Mouse (Mus musculus): ENCODE measurements around the gene Runx1.

The Runx1 gene

DNA sequence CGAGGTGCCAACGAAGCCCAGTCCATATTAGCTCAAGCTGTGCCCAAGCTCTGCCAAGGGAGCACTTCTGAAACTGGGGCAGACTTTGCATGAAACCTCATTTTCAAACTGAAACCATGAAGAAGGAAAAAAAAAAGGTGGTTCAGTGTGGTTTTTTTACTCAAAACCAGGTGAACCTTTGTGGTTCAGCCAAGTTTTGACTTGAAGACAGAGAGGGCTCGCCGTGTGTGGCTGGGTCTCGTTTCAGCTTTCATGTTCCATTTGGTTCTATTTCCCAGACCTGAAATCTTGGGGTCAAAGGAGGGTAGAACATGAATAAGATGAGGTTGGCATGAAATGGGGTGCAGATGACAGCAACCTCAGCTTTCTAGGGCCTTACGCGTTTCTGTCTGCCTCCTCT is 58.5 kb downstream of the Runx1 start:
- ChIA-PET POLR2A (no interaction called here), CTCF (no interaction called here)

DNA sequence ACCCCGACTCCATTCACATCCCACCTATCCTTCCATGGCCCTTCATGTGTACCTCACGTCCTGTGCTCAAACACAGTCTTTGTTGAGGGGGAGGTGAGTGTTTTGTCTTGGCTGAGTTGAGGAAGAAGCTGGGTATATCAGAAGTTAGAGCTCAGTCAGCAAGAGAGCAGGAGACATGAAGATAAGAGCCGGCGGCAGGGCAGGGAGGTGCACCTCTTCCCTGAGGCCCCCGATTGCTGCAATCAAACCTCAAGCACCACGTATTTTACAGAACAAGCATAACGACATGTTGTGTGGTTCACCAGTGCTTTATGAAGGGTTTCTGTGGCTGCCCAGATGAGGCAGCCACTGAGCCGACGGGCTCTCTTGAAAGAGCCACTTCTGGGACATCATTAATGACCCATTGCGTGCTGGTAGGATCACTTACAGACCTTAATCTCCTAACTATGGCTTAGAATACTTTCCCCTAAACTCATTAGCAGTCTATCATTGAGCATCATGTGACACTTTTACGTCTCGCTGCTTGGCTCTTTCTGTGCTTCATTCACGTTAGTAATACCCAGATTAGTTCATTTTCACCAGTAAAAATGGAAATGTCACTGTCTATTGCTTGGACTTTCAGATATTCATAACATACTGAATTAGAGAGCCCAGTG is 61.1 kb downstream of the Runx1 start:
- CTCF ChIA-PET, result no interaction called here

DNA sequence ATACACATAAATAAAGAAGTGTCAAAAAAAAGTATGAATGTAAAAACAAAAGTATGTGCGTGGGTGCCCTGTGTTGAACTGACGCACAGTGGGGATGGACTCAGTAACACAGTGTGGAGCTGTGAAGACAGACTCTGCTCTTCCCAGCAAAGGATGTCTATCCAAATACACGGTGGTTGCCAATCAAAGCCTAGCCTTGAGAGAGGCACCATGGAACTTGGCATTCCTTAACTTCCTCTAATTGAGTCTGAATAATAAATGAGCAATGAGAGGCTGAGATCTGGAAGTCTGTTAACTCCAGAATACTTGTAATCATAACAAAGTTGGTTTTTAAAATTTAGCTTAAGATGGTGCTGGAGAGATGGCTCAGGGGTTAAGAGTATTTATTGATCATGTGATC is 62.3 kb downstream of the Runx1 start:
- POLR2A ChIA-PET, result no interaction called here
- CTCF ChIA-PET, result no interaction called here

More for the DNA sequence above, 61.1 kb downstream of the Runx1 start:
- POLR2A ChIA-PET, result no interaction called here

DNA sequence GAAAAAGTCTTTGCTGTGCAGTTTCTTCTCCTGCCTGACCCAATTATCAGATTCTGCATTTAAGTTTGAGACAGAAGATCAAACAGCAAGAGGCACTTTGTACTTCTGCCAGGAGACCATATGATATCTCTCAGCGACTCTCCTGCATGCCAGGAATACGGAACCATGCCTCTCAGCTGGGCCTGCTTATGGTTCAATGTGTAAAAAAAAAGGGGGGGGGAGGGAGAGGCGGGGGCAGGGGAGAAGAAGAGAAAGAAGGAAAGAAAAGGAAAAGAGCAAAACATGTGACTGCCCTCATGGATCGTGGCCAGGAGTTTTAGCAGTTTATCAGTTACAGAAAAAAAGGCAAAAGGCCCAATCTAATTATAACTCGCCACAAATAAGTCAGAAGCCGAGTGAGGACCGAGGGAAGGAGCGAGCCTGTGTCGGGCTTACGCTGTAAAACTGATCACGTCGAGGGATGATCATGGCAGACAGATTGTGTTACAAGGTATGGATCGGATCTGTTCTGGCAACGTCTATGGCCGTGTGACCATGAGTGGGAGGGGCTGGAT is 63.9 kb downstream of the Runx1 start:
- CTCF ChIA-PET, result no interaction called here
- POLR2A ChIA-PET, result interaction anchor here in 1 of 4 experiments (0.6 kb wide), 1 partner anchor 931 kb away, joined by 3 read pairs; no protein-coding TSS in a partner anchor

DNA sequence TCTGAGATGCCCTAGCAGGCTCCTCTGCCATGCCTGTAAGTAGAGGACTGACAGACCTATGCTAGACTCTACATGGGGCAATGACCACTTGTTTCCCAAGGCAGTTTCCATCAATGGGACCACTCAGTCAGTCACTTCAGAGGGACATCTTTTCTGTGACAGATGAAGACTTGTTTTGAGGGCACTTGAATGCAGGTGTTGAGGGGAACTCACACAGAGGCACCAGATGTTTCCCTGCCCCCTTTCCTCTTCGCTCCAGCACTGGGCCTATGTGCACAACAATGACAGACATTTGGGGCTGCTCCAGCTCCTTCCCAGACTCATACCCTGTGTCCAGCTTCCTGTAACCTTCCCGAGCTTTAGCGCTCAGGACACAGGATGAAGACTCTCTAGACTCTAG is 65.9 kb downstream of the Runx1 start:
- ChIA-PET CTCF (no interaction called here), POLR2A (no interaction called here)

DNA sequence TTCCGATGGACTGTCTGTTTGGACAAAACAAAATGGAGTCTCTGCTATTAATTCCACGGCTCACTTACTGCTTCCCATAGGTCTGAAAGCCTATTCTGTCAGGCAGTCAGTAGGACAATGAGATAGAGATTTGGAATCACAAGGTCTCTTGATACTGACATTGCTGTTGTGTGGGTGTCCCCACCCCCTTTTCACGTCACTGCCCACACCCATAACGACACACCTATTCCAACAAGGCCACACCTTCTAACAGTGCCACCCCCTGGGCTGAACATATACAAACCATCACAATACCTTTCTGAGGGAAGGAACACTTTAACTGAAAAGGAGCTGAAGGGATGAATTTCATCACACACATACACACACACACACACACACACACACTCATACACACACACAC is 68.4 kb downstream of the Runx1 start:
- ChIA-PET POLR2A (no interaction called here), CTCF (no interaction called here)

DNA sequence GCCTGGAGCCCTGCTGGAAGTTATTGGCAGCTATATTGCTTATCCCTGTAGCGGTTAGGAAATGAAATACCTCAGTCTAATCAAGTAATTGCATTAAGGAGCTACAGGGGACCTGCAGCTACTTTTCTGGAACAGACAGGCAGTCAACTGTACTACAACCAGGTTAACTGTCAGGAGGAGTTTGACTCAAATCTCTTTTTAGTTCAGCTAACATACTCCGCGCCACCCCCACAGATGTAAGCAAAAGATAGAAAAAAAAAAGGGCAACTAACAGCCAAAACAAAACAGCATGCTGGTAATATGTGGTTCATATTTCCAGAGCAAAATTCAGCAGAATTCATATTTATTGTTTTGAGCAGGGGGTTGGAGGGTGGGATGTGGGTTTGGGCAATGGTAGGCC is 72.0 kb downstream of the Runx1 start:
- POLR2A ChIA-PET, result interaction anchor here in 1 of 4 experiments (0.7 kb wide), 1 partner anchor 611 kb away, joined by 4 read pairs; no protein-coding TSS in a partner anchor
- CTCF ChIA-PET, result no interaction called here

DNA sequence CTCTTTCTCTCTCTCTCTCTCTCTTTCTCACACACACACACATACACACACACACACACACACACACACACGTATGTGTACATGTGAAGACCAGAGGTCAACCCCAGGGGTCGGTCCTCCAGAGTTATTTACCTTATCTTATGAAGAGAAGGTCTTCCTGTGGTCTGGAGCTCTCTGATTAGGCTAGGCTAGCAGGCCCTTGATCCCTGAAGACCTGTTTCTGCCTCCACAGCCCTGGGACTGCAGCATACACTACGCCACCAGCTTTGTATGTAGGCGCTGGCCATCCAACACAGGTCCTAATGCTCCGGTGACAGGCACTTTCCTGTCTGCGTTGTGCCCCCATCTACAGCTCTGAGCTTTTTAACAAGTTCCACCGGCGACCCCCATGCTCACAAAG is 72.8 kb downstream of the Runx1 start:
- ChIA-PET CTCF (interaction anchor here in 1 of 4 experiments (1.5 kb wide), 1 partner anchor 233 kb away, joined by 4 read pairs; no protein-coding TSS in a partner anchor), POLR2A (no interaction called here)

DNA sequence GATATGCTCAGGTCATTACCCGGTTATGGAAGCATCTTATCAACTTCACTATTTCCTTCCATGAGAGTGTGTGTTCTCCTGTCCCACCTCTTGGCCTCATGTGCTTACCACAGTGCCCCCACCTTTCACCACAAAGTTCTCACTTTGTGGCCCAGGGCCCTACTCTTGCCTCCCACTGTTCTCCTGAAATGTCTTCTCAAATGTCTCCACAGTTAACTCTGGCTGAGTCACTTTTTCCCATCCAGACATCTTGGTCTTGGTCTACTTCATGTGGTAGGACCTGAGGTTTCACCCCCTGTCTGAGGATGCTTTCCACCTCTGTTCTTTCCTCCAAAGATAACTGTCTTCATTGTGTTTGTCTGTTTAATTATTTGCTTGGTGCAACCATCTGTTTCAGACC is 77.7 kb downstream of the Runx1 start:
- ChIA-PET POLR2A (no interaction called here), CTCF (no interaction called here)

DNA sequence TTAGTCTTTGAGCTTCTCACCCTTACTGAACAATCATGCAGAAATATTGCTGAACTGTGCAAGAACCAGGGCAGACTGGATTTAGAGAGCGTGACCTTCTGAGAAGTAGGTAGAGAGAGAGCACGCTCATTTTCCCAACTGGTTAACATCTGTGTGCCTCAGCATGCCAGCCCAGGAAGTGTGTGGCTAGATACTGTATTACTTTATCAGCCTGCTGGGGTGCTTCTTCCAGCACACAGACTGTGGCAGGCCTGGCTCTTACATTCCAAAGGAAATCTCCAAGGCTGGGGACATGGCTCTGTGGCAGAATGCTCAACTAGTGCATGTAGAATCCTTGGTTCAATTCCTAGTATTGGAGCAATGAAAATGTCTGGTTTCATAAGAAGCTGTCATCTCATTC is 78.9 kb downstream of the Runx1 start:
- CTCF ChIA-PET, result no interaction called here
- POLR2A ChIA-PET, result no interaction called here

DNA sequence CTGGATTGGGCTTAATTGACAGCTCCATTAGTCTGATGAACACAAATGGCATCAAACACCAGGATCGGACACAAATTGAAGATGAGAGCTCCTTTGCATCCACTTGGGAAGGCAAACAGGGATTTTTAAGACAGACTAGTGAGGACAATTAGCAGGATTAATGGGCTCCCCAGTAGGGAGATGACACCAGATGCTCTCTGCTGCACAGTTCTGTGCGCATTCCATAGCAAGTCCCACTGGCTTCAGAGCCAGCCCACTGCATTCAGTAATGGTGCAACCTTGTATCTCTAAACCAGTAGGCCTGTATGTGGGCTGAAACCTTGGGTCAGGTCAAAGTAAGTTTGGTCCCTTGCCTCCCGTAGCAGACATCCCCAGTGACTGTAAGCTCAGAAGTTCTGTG is 80.7 kb downstream of the Runx1 start:
- ChIA-PET POLR2A (no interaction called here), CTCF (no interaction called here)

DNA sequence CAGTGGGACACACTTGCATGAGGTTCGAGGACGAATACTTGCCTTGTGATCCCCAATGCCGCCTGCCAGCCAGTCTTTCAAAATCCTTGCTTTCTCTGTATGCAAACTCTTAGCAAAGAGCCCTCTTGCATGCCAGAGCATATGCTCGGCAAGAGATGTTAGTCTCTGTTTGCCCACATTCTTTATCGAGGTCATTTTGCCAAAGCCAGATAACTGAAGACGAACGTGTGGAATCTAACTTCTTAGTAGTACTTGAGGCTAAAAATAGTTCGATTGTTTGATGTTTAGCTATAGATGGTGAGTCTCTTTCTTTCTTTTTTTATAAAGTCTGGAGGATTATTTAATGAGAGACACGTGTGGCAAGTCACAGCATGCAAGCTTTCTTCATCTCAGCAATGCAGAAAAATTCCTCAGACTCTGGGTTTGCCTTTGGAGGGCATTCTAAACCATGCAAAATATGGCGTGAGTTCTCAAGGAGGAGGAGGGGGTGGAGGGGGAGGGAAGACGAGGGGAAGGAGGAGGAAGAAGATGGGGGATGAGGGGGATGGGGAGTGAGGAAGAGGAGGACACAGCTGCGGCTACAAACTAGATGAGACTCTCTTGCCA is 81.7 kb downstream of the Runx1 start:
- POLR2A ChIA-PET, result interaction anchor here in 1 of 4 experiments (0.6 kb wide), 1 partner anchor 34 kb away, joined by 3 read pairs; no protein-coding TSS in a partner anchor
- CTCF ChIA-PET, result no interaction called here

DNA sequence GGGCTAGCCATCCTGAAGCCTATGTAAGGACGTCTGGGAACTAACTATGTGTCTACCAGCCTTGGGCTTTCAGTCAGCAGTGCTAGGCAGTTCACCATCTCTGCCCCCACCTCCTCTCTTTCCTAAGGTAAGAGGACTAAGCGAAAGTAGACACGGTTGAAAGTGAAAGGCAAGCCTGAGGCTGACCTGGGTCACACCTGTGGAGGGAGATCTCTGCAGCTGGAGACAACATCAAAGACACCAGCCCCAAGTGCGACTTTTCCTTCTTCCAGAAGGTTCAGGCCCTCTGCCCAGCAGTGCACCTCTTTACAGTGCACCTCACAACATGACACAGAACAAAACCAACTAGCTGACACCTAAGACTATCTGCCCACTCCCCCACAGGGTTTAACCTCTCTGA is 82.2 kb downstream of the Runx1 start:
- ChIA-PET CTCF (no interaction called here), POLR2A (no interaction called here)

DNA sequence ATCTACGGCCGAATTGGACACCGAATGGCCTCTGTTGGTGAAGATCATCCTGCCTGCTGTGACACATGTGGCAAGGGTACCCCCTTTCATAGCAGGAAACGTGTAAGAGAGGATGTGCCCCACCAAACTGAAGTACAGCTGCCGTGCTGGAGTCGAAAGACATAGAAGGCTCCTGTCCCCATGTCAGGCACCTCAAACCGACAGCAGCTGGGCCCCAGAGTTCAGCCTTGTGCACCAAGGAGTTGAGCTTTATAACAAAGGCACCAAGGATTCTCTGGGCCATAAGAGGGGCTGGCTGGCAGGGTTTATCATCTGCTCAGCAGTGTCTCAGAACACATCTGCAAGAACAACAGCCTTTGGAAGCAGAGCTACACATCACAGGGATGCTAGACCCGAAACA is 84.6 kb downstream of the Runx1 start:
- ChIA-PET CTCF (interaction anchor here in 1 of 4 experiments (0.6 kb wide), 1 partner anchor 38 kb away, joined by 6 read pairs; no protein-coding TSS in a partner anchor), POLR2A (no interaction called here)

DNA sequence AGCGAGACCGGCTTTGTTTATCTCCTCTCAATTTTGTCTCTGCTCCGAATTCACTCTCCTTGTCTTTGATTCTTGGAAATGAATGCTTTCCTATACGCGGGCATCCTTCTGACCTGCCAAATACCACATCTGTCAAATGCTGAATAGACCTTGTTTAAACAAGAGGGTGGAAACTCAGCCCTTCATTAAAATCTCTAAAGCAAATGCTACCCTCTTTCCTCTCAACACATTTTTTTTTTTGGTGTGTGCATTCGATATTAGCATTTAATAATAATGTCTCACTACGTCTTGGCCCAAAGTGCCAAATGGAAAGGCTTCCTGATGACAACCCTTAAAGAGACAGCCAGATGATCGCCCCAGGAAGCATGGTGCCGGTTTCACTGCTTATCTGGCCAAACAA is 85.4 kb downstream of the Runx1 start:
- CTCF ChIA-PET, result no interaction called here
- POLR2A ChIA-PET, result no interaction called here

DNA sequence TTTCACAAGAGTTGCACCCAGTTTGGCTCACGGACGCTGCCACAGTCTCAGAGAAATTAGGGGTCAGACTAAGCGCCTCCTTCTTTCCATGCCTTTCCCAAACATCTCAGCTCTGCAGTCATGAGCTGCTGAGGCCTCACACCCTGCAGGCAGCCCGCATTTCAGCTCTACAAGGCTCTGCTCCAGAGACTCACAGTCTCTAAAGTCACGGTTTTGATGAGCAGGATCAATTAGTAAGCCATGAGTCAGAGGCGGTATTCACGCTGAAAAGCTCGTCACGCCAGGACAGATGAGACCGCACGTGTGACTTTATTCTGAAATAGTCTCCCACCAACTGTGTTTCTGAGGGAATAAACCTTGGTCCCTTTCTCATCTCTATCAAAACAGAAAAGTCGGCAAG is 86.0 kb downstream of the Runx1 start:
- CTCF ChIA-PET, result no interaction called here
- POLR2A ChIA-PET, result no interaction called here

DNA sequence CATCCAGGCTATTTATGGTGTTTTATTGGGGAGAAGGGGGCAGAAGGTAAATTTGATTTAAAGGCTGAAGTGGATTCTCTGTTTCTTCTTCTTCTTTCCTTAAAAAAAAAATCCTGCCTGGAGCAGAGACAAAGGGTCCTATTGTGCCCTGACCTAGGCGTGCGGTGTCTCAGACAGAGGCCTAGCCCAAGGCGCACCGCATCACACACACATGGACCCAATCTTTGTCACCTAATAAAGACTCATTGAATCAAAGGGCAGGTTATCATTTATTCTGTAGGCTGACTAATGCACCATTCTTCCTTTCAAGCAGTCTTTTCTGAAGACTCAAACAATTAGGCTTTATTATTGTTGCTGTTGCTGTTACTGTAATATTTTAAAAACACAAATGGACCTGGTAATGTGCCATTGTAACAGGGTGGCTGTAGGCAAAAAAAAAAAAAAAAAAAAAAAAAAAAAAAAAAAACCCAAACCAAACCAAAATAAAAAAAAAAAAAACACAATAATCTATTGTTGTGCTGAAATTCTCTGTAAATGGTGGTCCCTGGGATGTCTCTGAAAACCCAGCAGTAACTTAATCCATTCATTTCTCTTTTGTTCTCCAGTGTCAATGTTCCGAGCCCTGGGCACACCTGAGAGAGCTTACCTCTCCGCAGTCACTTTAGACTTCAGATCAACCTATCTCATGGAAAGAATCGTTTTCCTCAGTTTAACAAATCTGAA is 86.7 kb downstream of the Runx1 start:
- CTCF ChIA-PET, result no interaction called here
- POLR2A ChIA-PET, result no interaction called here

DNA sequence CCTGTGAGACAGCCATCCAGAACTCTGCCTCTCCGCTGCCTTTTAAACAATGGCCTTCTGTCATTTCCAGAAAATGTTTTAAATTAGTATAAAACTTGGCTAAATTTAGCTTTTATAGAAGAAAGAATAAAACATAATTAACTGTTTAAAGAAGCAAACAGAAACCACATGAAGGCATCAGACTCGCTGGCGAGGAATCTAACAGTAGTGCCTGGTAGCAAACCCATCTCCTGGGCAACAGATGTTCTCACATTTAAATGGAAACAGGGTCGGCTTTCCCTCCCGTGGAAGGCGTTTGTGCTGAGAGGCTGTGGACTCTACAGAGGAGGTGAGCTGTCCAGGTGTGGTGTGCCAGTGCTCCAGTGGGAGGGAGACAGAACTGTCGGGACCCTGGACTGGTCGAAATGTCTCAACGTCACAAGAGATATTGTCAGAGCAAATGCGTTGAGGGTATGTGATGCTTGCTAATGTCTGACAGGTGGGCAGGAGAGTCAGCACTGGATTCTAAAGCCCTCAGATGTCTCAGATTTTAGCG is 87.4 kb downstream of the Runx1 start:
- POLR2A ChIA-PET, result no interaction called here
- CTCF ChIA-PET, result no interaction called here

DNA sequence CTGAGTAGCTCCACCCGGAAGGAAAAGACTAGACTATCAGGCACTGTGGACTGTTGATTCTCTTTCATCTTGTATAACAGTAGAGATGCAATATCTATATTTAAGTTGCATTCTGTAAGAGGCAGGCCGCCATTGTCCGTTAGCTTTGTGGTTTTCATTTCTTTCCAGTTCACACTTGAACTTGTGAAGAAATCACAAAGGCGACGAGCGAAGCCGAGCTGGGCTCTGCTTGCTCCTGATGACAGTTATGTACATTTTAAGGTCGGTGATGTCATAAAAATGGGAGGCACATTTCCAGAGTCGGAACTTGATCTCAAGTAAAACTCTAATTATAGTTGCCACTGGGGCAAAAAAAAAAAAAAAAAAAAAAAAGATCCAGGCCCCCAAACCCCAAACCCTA is 99.1 kb downstream of the Runx1 start:
- POLR2A ChIA-PET, result no interaction called here
- CTCF ChIA-PET, result interaction anchor here in 2 of 4 experiments (0.6 to 0.7 kb wide), 3 partner anchors 18 to 250 kb away, joined by 3 to 11 read pairs (median 9); no protein-coding TSS in a partner anchor

DNA sequence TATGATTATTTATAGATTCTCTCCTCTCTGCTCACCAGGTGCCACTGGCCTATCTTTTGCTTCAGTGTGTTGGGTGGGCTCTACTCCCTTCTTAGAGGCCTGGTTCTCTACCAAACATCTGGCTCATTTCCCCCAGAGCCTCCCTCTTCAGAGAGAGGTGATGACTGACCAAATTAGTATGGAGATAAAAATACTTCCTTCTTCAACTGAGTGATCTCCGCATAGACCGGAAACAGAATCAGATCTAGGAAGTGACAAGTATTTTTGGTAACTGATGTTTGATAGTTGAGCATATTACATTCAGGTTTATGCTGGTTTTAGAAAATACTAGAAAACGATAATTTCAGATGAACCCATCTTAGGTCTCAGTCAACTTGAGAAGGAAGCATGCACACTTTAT is 101.4 kb downstream of the Runx1 start:
- ChIA-PET POLR2A (no interaction called here), CTCF (no interaction called here)

DNA sequence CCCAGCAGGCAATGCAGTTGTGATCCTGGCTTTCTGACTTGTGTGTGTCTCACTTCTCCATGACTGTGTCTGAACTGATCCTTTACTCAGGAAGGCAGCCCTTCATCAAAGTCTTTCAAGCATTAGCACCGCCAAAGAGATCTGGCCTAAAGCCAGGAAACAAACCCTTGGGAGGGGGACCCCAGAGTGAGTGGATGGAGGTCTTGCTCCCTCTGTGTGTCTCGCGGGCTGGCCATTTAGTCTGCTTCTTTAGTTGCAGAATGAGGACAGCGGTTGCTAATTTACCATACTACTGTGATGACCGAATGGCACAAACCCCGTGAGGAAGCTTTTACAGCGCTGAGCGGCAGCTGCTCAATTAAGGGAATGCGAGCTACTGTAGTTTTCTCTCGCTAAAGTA is 105.3 kb downstream of the Runx1 start:
- CTCF ChIA-PET, result no interaction called here
- POLR2A ChIA-PET, result no interaction called here

Measured in embryonic stem cell, embryonic (primary cell).